Mouse (Mus musculus) spleen, adult 18-20 months (tissue): ENCODE results near the gene Unc93b1.

ENCODE experiments used
- DNase-seq, 2 experiments: peaks; one replicate each; pipeline ENCODE4 v3.0.0; 2022; ENCODE audit warnings: mixed read lengths in 2 of 2

The Unc93b1 gene

GRCm38 (mm10) chr19:3914535-3914934 is 20.5 kb upstream of the Unc93b1 start:
- DNase-seq: no peak

GRCm38 (mm10) chr19:3916727-3917126 is 18.3 kb upstream of the Unc93b1 start:
- DNase-seq: no peak

- DNase-seq: no peak
Measured at GRCm38 (mm10) chr19:3919928-3920327, 15.1 kb upstream of the Unc93b1 start.

GRCm38 (mm10) chr19:3922661-3923371 is 12.2 kb upstream of the Unc93b1 start:
- peak in 1 of 2 experiments; percentile 29 for DNase-seq

- DNase-seq: peak; percentile 60 to 71
Measured at GRCm38 (mm10) chr19:3923586-3923985, 11.4 kb upstream of the Unc93b1 start.

GRCm38 (mm10) chr19:3924190-3924589 is 10.8 kb upstream of the Unc93b1 start:
- peak in 1 of 2 experiments; percentile 8 for DNase-seq

- DNase-seq: no peak
Measured at GRCm38 (mm10) chr19:3924868-3925267, 10.1 kb upstream of the Unc93b1 start.

- DNase-seq: no peak
Measured at GRCm38 (mm10) chr19:3925859-3926258, 9.1 kb upstream of the Unc93b1 start.

- DNase-seq: no peak
Measured at GRCm38 (mm10) chr19:3926279-3926678, 8.7 kb upstream of the Unc93b1 start.

- DNase-seq: no peak
Measured at GRCm38 (mm10) chr19:3926685-3927084, 8.3 kb upstream of the Unc93b1 start.

- no peak for DNase-seq
Measured at GRCm38 (mm10) chr19:3927989-3928388, 7.0 kb upstream of the Unc93b1 start.

- no peak for DNase-seq
Measured at GRCm38 (mm10) chr19:3928779-3929178, 6.2 kb upstream of the Unc93b1 start.

GRCm38 (mm10) chr19:3929211-3929941 is 5.6 kb upstream of the Unc93b1 start, which contains the start of gene Aldh3b1:
Aldh3b1 (minus strand) TSS chr19:3929808.
- peak; percentile 55 to 63 for DNase-seq

GRCm38 (mm10) chr19:3930262-3931057 is 4.5 kb upstream of the Unc93b1 start:
- DNase-seq: peak in 1 of 2 experiments; percentile 38

- no peak for DNase-seq
Measured at GRCm38 (mm10) chr19:3931716-3932115, 3.3 kb upstream of the Unc93b1 start.

- peak; percentile 82 to 84 for DNase-seq
Measured at GRCm38 (mm10) chr19:3935896-3936850, 1.2 kb downstream of the Unc93b1 start.

- no peak for DNase-seq
Measured at GRCm38 (mm10) chr19:3942315-3942714, 7.3 kb downstream of the Unc93b1 start.

GRCm38 (mm10) chr19:3942986-3943735 is 8.2 kb downstream of the Unc93b1 start:
- peak; percentile 81 to 85 for DNase-seq

GRCm38 (mm10) chr19:3945872-3946564 is 11.0 kb downstream of the Unc93b1 start:
- DNase-seq: peak; percentile 51 to 66

- peak; percentile 39 to 65 for DNase-seq
Measured at GRCm38 (mm10) chr19:3946715-3947114, 11.7 kb downstream of the Unc93b1 start.

- DNase-seq: no peak
Measured at GRCm38 (mm10) chr19:3947813-3948212, 12.8 kb downstream of the Unc93b1 start.
